Mouse (Mus musculus): ENCODE data around the gene Gm49322.
"Not testable (repeated sequence)": the region's sequence is repeated elsewhere in the genome, so short reads cannot be mapped to it uniquely, and the experiment has no call there.

The Gm49322 gene

GRCm38 (mm10) chr10:80614351-80614750, 8.5 kb downstream of the Gm49322 start:
- no peak for DNase-seq

DNA sequence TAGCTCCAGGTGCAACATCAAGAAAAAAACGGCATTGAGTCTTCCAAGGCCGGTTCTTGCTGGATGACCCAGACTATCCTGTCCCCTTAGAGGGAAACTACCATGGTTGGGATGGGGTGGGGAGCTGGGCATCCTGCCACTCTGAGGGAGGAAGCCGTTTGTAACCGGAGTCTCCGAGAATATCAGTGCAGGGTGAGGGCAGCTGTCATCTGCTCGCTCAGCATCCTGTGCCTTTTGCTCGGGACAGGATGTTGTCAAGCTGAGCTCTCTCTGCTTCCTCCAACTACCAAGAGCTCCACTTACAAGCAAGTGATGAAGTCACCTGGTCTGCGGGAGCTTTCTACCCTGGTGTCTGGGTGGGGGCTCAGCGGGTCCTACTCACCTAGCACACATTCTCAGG, 12.4 kb downstream of the Gm49322 start:
- DNase-seq: no peak

DNA sequence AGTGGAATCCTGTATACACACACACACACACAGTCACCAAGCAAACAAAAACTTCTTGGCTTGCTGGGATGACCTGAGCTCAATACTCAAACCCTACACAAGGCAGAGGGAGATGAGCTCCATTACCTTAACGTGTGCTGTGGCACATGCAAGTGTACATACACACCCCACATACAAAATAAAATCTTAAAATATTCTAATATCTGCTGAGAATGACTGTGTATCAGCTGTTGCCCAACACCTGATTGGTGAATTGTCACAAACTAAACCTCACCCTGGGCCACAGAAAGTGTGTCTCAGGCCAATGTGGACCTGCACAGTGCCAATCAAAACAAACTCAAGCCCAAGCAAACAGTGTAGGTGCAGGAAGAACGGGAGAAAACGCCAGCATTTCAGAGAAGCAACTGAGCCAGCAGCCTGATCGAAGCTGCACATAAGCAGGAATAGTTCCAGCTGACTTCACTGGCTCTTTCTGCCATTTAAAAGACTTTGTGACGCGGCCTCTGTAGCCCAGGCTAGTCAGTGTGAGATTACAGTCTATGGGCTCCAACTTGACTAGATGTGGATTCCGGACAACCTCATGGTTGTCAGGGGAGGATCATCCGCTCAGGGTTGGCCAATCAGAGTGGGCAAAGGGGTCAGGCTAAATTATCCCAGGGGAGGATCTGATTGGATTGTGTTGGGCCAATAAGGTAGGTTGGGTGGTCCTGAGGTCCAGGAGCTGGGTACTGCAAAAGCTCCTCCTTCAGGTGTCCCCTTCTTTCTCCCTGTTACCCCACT, 13.8 kb downstream of the Gm49322 start:
- DNase-seq: no peak

DNA sequence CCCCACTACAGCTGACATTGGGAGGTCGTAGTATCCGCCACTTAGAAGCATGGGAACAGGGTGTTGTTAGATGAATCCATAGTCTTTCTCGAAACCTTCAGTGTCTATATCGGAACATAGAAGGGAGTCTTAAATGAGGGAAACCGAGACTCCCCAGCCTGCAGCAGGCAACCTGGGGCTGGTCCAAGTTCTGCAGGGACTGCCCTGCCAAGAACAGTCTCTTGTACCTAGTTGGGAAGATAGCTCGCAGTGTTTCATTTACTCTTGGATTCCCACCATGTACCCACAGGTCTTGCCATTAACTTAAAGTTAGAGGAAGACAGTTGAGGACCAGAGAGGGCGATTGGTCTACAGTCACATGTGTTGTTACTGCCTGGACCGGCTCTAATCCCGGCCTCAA, 14.5 kb downstream of the Gm49322 start:
- DNase-seq: peak; percentile 65

- DNase-seq: peak; percentile 83
These were observed 15.2 kb downstream of the Gm49322 start for GRCm38 (mm10) chr10:80620796-80621689.

GRCm38 (mm10) chr10:80621690-80621939, 15.8 kb downstream of the Gm49322 start:
- no peak for DNase-seq

DNA sequence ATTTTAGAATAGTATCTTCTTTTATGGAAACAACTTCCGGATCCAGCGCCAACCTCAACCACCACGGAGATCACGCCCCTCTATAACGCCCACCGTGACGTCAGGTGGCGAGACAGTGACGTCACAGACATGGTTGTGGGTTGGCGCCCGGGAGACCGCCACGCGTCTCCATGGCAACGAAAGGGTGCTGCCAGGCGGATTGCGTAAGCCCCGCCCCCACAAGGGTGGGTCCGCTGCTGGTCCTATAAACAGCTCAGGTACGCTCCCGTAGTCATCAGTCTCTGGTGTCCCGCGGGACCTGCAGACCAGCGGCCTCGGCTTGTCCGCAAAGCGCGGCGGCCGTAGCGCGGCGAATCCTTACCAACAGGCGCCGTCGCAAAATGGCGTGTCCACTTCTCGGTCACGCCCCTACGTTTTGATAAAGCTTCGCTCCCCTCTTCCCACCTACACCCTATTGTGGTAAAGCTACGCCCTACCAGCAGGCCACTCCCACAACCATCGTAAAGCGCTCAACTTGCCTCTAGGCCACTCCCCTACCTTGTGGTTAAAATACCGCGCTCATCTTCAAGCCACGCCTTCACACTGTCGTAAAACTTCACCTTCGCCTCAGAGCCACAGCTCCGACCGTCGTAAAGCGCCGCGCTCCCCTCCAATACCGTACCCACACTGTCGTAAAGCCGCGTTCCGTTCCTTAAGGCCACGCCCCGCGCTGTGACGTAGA, 16.3 kb downstream of the Gm49322 start:
- peak; percentile 100 for DNase-seq

DNA sequence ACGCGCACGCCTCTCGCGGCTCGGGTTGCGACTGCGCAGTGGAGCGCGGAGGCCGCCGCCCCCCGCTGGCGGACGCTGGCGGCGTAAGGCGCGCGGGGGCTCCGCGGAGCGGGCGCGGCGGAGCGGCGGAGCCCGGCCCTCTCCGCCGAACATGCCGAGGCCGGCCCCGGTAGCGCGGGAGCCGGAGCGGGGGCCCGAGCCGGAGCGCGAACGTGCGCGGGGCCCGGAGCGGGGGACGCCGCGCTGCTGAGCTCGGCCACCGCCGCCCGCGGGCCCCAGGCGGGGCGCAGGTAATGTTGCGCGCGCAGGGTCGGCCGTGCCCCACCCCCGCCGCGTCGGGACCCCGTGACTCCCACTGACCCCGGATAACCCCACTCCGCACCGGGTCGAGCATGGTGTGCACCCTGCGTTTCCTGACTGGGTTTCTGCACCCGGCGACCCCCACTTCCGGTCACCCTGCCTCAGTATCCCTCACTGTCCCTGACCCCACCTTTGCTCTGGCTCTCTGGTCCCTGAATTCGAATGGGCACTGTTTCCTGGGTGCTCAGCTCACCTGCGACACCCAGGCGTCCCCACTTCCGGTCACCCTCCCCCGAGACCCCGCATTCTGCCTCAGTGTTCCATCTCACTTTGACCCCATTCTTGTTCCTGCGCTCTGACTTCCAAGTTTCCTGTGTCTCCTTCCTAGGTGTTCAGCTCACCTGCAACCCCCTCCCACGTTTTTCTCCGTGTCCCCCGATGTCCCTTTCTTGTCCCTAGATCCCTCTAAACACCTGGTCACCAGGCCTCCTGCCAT, 17.0 kb downstream of the Gm49322 start, which contains the start of gene Csnk1g2:
Gene Csnk1g2 (plus strand): TSS at position 178 of the 796 bp plus-strand sequence.
- peak; percentile 89 for DNase-seq

- peak; percentile 84 for DNase-seq
These were observed 17.8 kb downstream of the Gm49322 start for GRCm38 (mm10) chr10:80623457-80624191.

GRCm38 (mm10) chr10:80625764-80626163, 19.9 kb downstream of the Gm49322 start:
- no peak for DNase-seq

DNA sequence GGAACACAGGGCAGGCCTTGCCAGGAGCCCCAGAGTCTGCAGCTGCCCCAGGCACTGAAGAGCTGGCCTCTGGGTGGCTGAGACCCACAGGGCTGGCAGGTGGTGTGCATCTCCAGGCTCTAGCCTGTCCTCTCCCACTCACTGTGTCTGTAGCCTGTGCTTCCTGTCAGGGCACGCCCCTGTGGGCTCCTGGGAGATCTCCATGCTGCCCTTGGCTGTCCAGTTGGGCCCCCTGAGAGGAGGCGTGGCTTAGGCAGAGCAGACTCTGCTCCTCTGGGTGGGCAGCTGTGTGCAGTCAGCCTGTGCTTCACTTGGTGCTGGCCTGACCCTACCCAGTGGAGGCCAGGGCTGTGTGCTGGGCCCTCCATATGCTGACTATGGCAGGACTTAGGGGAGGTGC, 21.9 kb downstream of the Gm49322 start:
- DNase-seq: no peak

DNA sequence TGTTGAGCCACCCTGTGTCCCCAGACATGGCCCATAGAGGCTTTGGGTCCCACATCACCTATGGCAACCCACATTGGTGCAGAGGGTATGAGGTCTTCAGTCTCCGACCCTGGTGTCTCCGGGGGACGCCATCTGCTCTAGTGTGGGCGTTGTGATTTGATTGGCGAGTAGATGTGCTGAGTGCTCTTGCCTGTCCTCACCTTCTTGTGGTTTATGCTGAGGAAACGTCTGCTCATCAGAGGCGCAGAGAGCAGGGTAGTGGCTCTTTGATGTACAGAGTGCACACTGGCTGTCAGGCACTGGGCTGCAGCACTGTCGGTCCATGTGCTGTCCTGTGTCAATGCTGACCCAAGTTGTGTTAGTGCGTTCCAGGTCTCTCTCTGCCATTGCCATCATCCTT, 23.1 kb downstream of the Gm49322 start:
- no peak for DNase-seq

DNA sequence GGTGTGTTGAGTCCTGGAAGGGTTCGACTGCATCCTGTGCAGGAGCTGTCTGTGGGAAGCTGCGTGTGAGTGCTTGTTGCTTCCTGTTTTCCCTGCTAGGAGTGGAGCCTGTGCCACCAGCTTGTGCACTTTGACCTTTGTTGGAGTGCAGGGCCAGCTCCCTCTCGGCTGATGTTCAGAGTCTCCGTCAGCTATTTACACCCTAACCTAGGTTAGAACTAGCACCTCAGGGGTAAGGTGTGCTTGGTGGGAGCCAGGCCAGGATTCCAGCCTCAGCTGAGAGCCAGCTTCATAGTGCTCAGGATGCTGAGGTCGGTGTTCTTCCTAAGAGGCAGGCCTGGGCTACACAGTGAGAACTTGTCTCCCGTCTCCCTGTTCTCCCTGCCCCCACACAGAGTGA, 29.5 kb downstream of the Gm49322 start:
- no peak for DNase-seq

GRCm38 (mm10) chr10:80646936-80647335, 41.1 kb downstream of the Gm49322 start:
- no peak for DNase-seq

GRCm38 (mm10) chr10:80649910-80650309, 44.1 kb downstream of the Gm49322 start:
- not testable (repeated sequence) for DNase-seq

DNA sequence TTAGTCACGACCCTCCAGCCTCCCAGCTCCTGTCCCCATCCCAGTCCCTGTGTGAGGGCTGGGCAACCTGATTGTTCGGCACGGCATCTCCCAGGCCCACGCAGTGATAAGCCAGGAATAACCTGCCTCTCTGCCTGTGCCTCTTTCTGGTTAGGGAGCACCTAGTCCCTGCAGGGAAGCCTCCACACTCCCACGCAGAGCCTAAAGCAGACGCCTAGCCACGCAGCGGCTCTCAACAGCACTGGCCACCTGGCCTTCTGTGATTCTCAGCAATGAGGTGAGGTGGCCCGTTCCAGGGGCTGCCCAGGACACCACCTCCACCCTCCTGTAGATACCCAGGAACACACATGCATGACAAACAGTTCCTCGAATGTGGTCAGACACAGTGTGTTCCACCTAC, 44.6 kb downstream of the Gm49322 start:
- DNase-seq: no peak

GRCm38 (mm10) chr10:80653156-80653720, 47.4 kb downstream of the Gm49322 start:
- no peak for DNase-seq

DNA sequence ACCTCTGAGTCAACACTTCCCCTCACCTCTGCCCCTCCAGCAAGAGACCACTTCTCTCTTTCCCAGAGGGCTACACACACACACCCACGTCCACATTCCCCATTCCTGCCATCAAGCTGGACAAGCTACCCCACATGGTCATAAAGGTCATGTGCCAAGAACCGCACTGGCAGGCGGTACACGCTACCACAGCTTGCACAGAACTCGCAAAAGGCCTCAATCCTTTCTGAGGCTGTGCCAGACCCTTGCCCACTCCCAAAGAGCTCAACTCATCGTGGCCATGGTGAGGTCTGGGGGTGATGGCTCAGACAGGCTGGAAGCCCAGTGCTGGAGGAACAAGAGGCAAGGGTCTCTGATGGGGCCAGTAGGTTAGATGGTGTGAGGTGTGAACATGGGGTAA, 49.0 kb downstream of the Gm49322 start:
- DNase-seq: peak; percentile 71

DNA sequence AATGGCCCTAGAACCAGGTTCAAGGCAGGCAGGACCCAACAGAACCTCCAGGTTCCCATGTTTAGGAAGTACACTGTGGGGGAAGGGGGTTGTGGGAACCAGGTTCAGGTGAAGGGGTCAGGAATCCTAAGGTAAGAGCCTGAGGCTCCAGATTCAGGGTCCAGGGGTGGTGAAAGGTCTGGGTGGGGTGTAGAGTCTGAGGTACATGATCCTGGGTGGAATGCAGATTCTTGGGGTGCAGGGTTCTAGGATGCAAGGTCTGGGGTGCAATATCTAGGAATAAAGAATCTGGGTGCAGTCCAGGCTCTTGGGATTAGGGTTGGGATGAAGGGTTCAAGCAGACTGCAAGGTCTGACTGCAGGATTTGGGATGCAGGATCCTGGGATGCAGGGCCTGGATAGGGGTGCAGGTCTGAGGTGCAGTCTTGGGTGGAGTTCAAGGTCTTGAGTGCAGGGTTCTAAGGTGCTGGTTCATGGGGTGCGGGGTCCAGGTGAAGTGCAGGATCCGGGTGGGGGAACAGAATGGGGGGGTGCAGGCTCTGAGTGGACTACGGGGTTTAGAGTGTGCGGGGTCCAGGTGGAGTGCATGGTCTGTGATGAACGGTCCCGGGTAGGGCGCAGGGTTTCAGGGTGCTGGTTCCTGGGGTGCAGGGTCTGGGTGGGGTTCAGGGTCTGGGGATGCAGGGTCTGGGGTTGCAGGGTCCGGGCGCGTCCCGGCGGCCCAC, 49.7 kb downstream of the Gm49322 start:
- DNase-seq: peak; percentile 83

DNA sequence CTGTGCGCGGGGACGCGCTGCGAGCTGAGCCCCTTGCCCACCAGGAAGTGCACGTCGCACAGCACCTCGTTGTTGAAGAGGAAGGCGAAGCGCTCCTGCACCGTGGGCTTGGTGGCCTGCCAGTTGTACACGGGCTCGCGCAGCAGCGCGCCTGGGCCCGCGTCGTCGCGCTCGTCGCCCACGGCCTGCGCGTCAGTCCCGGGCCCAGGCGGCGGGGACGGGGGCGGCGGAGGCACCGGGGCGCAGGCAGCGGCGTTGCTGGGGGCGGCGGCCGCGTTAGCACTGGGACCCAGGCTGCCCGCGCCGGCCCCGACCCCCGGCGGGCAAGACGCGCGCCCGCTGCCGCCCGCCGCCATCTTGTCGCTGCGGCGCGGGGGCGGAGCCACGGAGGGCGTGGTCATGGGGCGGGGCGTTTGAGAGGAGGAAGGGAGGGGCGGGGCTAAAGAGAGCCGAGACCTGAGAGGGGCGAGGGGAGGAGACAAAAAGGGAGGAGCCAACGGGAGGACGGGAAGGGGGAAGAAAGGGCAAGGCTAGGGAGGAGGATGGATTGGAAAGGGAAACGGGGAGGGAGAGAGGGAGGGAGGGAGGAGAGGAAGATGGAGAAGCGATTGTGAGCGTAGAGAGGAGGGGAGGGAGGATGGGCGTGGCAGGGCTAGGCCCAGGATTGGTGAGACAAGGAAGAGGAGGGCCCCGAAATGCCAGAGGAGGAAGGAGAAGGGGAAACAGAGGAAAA, 50.5 kb downstream of the Gm49322 start:
- DNase-seq: peak; percentile 98

Measured in cerebellum, adult 9-11 months (tissue).